Mouse (Mus musculus): ENCODE measurements around the gene Smarcd3. TPM values are rescaled to one million over a fixed set of nuclear protein-coding genes. Genes with fewer than 3 reads are reported as not detected.

Gene Smarcd3
- polyA plus RNA-seq, 1 experiment, result 5.0 TPM

DNA sequence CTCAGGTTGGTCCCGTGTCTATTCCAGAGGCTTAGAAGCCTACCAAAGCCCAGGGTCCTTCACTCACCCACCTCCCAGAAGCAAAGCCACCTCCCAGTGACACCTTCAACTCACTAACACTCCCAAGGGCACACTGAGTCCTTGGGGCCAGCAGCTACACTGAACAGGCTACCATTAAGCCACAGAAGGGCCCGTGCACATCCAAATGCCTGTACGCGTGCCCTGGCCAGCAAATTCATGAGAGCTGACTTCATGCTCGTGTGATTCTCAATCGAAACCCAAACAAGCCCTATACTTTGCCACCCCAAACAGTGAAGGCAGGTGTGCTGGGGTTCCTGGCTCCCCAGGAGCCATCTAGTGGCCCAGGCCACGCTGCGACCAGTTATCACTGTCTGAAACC is 3.6 kb downstream of the Smarcd3 start:
- no peak for TF ChIP-seq POLR2A (IDR thresholded peaks at IDR 0.05; ENCODE audit: control insufficient read depth, low read depth, low read length)
- TF ChIP-seq CTCF (IDR thresholded peaks at IDR 0.05; ENCODE audit: control insufficient read depth, insufficient read depth, insufficient replicate concordance, low read depth, low read length), result no peak
- Histone ChIP-seq H3K36me3 (ENCODE audit: control insufficient read depth, insufficient read depth, low read length) (no peaks in the 10 kb centered on the region), H3K4me1 (ENCODE audit: control insufficient read depth, insufficient read depth, low read length) (peaks cover 8% of the 10 kb centered on the region), H3K27ac (ENCODE audit: control insufficient read depth, insufficient read depth, low read depth, low read length) (peak overlapping the region; percentile 59; the same call in 1 of the 2 replicates), H3K27me3 (ENCODE audit: control insufficient read depth, insufficient read depth, low read length) (no peaks in the 10 kb centered on the region), H3K4me3 (ENCODE audit: control insufficient read depth, low read depth, low read length) (no peak overlapping the region)

DNA sequence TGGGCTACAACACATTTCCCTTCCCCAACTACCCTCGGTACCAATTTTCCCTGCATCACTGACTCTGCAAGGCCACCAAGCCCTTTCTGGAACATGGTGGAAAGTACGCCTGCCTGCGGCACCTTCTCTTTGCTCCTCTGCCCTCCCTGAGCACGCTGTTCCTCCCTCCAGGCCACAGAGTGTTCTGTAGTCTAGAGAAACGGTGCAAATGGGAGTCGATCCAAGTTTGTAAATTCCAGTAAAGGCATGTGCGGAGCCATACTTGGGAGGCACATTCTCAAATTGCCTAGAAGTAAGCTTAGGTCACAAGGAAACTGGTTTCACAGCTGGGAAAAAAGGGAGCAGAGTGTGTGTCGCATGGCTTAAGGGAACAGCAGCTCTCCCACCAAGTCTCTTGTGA is 4.1 kb downstream of the Smarcd3 start:
- H3K4me1 ChIP-seq (ENCODE audit: control insufficient read depth, insufficient read depth, low read length), result peaks cover 8% of the 10 kb centered on the region
- H3K27me3 ChIP-seq (ENCODE audit: control insufficient read depth, insufficient read depth, low read length), result no peaks in the 10 kb centered on the region
- H3K4me3 ChIP-seq (ENCODE audit: control insufficient read depth, low read depth, low read length), result no peak overlapping the region
- H3K36me3 ChIP-seq (ENCODE audit: control insufficient read depth, insufficient read depth, low read length), result no peaks in the 10 kb centered on the region
- no peak for TF ChIP-seq CTCF (IDR thresholded peaks at IDR 0.05; ENCODE audit: control insufficient read depth, insufficient read depth, insufficient replicate concordance, low read depth, low read length)
- TF ChIP-seq POLR2A (IDR thresholded peaks at IDR 0.05; ENCODE audit: control insufficient read depth, low read depth, low read length), result no peak
- peak overlapping the region; percentile 59; the same call in 1 of the 2 replicates for H3K27ac ChIP-seq (ENCODE audit: control insufficient read depth, insufficient read depth, low read depth, low read length)

DNA sequence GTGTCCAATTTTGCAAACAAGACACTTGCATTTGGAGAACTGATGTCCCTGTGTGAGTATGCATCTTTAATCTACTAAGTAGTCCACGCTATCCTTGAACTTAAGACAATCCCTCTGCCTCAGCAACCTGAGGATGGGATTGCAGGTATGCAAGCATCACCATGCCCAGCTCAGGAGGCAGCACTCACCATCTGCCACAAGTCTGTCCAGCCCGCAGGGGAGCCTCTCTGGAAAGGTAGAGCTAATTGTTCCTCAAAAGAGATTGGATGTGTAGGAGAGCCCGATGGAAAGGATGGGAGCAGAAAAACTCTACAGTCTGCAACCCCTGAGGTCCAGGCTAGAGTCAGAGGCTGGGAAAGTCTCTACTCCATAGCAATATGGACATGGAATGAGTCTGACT is 5.3 kb downstream of the Smarcd3 start:
- Histone ChIP-seq H3K4me1 (ENCODE audit: control insufficient read depth, insufficient read depth, low read length) (peaks cover under 1% of the 10 kb centered on the region), H3K27me3 (ENCODE audit: control insufficient read depth, insufficient read depth, low read length) (no peaks in the 10 kb centered on the region), H3K27ac (ENCODE audit: control insufficient read depth, insufficient read depth, low read depth, low read length) (no peak overlapping the region), H3K36me3 (ENCODE audit: control insufficient read depth, insufficient read depth, low read length) (no peaks in the 10 kb centered on the region), H3K4me3 (ENCODE audit: control insufficient read depth, low read depth, low read length) (no peak overlapping the region)
- no peak for TF ChIP-seq POLR2A (IDR thresholded peaks at IDR 0.05; ENCODE audit: control insufficient read depth, low read depth, low read length)
- no peak for TF ChIP-seq CTCF (IDR thresholded peaks at IDR 0.05; ENCODE audit: control insufficient read depth, insufficient read depth, insufficient replicate concordance, low read depth, low read length)

DNA sequence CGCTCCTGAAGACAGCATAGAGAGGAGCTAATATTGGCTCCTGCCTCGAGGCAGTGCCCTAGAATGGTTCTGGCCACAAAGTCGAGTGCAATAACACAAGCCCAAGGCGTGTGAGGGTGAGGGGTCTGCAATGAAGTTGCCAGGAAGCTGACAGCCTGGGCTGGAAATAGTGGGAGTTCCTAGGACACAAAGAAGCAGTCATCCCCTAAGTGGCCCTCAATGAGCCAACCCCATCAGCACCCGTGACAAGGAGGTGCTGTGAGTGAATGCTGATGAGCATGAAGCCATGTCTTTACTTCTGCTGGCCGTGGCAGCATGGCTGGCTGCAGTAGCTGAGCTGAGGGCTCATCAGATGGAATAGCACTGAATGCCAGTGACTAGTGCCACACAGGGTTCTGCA is 9.1 kb downstream of the Smarcd3 start:
- H3K27me3 ChIP-seq (ENCODE audit: control insufficient read depth, insufficient read depth, low read length), result no peaks in the 10 kb centered on the region
- H3K36me3 ChIP-seq (ENCODE audit: control insufficient read depth, insufficient read depth, low read length), result no peaks in the 10 kb centered on the region
- TF ChIP-seq CTCF (IDR thresholded peaks at IDR 0.05; ENCODE audit: control insufficient read depth, insufficient read depth, insufficient replicate concordance, low read depth, low read length), result no peak
- no peak for TF ChIP-seq POLR2A (IDR thresholded peaks at IDR 0.05; ENCODE audit: control insufficient read depth, low read depth, low read length)
- no peaks in the 10 kb centered on the region for H3K4me1 ChIP-seq (ENCODE audit: control insufficient read depth, insufficient read depth, low read length)
- no peak overlapping the region for H3K4me3 ChIP-seq (ENCODE audit: control insufficient read depth, low read depth, low read length)
- no peak overlapping the region for H3K27ac ChIP-seq (ENCODE audit: control insufficient read depth, insufficient read depth, low read depth, low read length)

DNA sequence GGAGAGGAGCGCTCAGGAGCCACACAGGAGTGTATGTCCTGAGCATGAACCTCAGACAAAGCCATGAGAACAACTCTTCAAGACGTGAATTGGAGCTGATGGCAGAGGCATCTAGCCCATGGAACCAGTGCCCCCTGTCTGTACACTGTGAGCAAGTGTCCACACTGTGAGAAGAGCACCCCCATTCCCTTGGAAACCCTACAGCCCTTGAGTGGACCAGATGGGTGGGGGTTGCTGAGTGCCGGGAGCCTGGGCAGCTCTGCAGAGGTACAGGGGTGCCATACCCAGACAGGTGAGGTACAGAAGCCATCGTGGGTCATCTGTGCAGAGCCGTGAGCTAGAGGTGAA is 11.9 kb downstream of the Smarcd3 start:
- no peaks in the 10 kb centered on the region for H3K4me1 ChIP-seq (ENCODE audit: control insufficient read depth, insufficient read depth, low read length)
- H3K36me3 ChIP-seq (ENCODE audit: control insufficient read depth, insufficient read depth, low read length), result no peaks in the 10 kb centered on the region
- H3K4me3 ChIP-seq (ENCODE audit: control insufficient read depth, low read depth, low read length), result no peak overlapping the region
- TF ChIP-seq POLR2A (IDR thresholded peaks at IDR 0.05; ENCODE audit: control insufficient read depth, low read depth, low read length) (no peak), CTCF (IDR thresholded peaks at IDR 0.05; ENCODE audit: control insufficient read depth, insufficient read depth, insufficient replicate concordance, low read depth, low read length) (no peak)
- H3K27ac ChIP-seq (ENCODE audit: control insufficient read depth, insufficient read depth, low read depth, low read length), result no peak overlapping the region
- no peaks in the 10 kb centered on the region for H3K27me3 ChIP-seq (ENCODE audit: control insufficient read depth, insufficient read depth, low read length)

DNA sequence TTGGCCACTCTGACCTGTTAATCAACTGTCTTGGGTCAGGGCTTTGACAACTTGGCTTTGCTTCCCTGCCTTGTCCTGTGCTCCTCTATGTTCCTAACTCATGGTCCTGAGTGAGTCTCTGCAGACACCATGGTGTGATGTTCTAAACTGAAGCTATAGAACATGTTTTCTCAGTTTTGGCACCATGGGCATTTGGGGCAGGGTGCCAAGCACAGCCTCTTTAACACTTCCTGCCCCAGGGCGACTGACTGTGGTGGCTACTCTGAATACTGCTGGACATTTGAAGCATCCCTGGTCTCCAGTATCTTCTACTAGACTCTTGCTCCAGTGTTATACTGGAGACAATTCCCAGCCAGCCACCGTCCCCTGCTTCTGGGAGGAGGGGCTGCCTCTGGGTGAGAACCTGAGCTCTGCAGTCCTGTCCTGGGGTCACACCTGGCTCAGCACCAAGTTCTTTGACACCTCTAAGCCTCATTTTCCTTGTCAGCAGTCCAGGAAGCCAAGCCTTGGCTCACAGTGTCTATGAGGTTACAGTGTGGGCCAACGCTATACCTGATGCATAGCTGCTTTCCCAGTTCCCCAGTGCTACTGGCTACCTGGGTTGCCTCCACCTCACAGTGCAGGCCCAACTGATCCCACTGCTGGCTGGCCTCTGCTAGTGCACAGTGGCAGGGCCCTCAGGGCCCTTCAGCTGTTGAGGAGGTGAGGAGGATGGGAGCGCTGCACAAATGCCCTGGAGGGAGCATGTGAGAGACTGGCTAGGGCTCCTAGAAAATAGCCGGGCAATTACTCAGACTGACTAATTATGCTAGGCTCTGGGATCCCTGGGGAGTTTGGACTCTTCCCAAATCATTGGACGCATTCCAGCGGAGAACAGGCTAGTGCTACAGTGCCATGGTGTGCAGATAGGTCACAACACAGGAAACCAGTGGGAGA is 12.6 kb downstream of the Smarcd3 start:
- Histone ChIP-seq H3K27ac (ENCODE audit: control insufficient read depth, insufficient read depth, low read depth, low read length) (no peak overlapping the region), H3K27me3 (ENCODE audit: control insufficient read depth, insufficient read depth, low read length) (no peaks in the 10 kb centered on the region), H3K4me3 (ENCODE audit: control insufficient read depth, low read depth, low read length) (no peak overlapping the region), H3K4me1 (ENCODE audit: control insufficient read depth, insufficient read depth, low read length) (no peaks in the 10 kb centered on the region), H3K36me3 (ENCODE audit: control insufficient read depth, insufficient read depth, low read length) (no peaks in the 10 kb centered on the region)
- TF ChIP-seq POLR2A (IDR thresholded peaks at IDR 0.05; ENCODE audit: control insufficient read depth, low read depth, low read length) (no peak), CTCF (IDR thresholded peaks at IDR 0.05; ENCODE audit: control insufficient read depth, insufficient read depth, insufficient replicate concordance, low read depth, low read length) (no peak)

DNA sequence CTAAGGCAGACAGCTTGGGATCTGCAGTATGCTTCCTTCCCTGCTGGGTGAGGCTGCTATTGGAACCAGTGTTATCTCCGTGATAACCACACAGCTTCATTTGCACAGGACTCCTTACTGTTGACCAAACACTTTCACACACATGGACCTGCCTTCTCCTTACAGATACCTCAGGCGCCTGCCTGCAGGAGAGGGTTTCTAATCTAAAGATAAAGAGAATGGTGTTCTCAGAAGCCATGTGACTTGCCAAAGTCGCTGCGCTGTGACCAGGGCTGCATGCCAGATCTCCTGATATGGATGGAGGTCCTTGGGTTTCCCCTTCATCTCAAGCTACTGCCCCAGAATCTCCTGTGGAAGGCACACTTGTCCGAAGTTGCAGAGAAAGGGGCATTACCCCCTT is 14.8 kb downstream of the Smarcd3 start:
- Histone ChIP-seq H3K36me3 (ENCODE audit: control insufficient read depth, insufficient read depth, low read length) (no peaks in the 10 kb centered on the region), H3K27ac (ENCODE audit: control insufficient read depth, insufficient read depth, low read depth, low read length) (no peak overlapping the region), H3K27me3 (ENCODE audit: control insufficient read depth, insufficient read depth, low read length) (no peaks in the 10 kb centered on the region), H3K4me1 (ENCODE audit: control insufficient read depth, insufficient read depth, low read length) (peaks cover 4% of the 10 kb centered on the region), H3K4me3 (ENCODE audit: control insufficient read depth, low read depth, low read length) (no peak overlapping the region)
- TF ChIP-seq POLR2A (IDR thresholded peaks at IDR 0.05; ENCODE audit: control insufficient read depth, low read depth, low read length), result no peak
- TF ChIP-seq CTCF (IDR thresholded peaks at IDR 0.05; ENCODE audit: control insufficient read depth, insufficient read depth, insufficient replicate concordance, low read depth, low read length), result no peak

Measured in testis, adult 2 months (tissue).